Mouse (Mus musculus) embryo, embryonic 9.5 days (tissue): ENCODE results near the gene Adamts2.

Source experiments
- DNase-seq: peaks from one replicate; pipeline ENCODE4 v3.0.0-alpha.2; 2017; ENCODE audit errors: extremely low spot score

The Adamts2 gene

GRCm38 (mm10) chr11:50601641-50602355, at the start of gene Adamts2:
TSS of gene Adamts2 (plus strand) at chr11:50602084.
- DNase-seq, result peak; percentile 76

- no peak for DNase-seq
These were observed 44.8 kb upstream of the Adamts2 start for GRCm38 (mm10) chr11:50557064-50557463.

- peak; percentile 39 for DNase-seq
These were observed 42.8 kb upstream of the Adamts2 start for GRCm38 (mm10) chr11:50559108-50559507.

GRCm38 (mm10) chr11:50565466-50566211, 36.2 kb upstream of the Adamts2 start:
- no peak for DNase-seq

- DNase-seq, result no peak
These were observed 30.4 kb upstream of the Adamts2 start for GRCm38 (mm10) chr11:50571448-50571847.

GRCm38 (mm10) chr11:50576521-50576920, 25.4 kb upstream of the Adamts2 start:
- no peak for DNase-seq

GRCm38 (mm10) chr11:50587026-50587425, 14.9 kb upstream of the Adamts2 start:
- peak; percentile 17 for DNase-seq

- DNase-seq, result peak; percentile 41
These were observed 14.1 kb upstream of the Adamts2 start for GRCm38 (mm10) chr11:50587787-50588186.

GRCm38 (mm10) chr11:50589060-50589459, 12.8 kb upstream of the Adamts2 start:
- peak; percentile 43 for DNase-seq

GRCm38 (mm10) chr11:50591053-50591452, 10.8 kb upstream of the Adamts2 start:
- no peak for DNase-seq

GRCm38 (mm10) chr11:50592892-50593553, 8.9 kb upstream of the Adamts2 start:
- no peak for DNase-seq

- DNase-seq, result no peak
These were observed 5.3 kb upstream of the Adamts2 start for GRCm38 (mm10) chr11:50596571-50596970.

- no peak for DNase-seq
These were observed 2.7 kb upstream of the Adamts2 start for GRCm38 (mm10) chr11:50599156-50599555.

GRCm38 (mm10) chr11:50602356-50603081, 635 bp downstream of the Adamts2 start:
- DNase-seq, result peak; percentile 55

GRCm38 (mm10) chr11:50603082-50603910, 1.4 kb downstream of the Adamts2 start:
- DNase-seq, result peak; percentile 66

GRCm38 (mm10) chr11:50604371-50604770, 2.5 kb downstream of the Adamts2 start:
- DNase-seq, result no peak

- DNase-seq, result no peak
These were observed 9.3 kb downstream of the Adamts2 start for GRCm38 (mm10) chr11:50611181-50611580.

- no peak for DNase-seq
These were observed 15.2 kb downstream of the Adamts2 start for GRCm38 (mm10) chr11:50617015-50617543.

GRCm38 (mm10) chr11:50620926-50621325, 19.0 kb downstream of the Adamts2 start:
- DNase-seq, result no peak

- no peak for DNase-seq
These were observed 19.5 kb downstream of the Adamts2 start for GRCm38 (mm10) chr11:50621364-50621763.
